Mouse (Mus musculus): ENCODE data around the gene Speg. TPM values are rescaled to one million over a fixed set of nuclear protein-coding genes. Genes with fewer than 3 reads are reported as not detected.

Gene Speg
- 10 to 100 TPM in 1 of 2 experiments, 1 to 10 TPM in 1; 9.8 to 10.8 TPM for total RNA-seq (2021)
- long read RNA-seq, experiment 1, partial matches to known transcripts, result 2 of 4 reads
- long read RNA-seq, experiment 1, other reads (novel, unspliced or antisense), result 1 of 4 reads
- long read RNA-seq, experiment 2, partial matches to known transcripts, result 0 of 2 reads
- long read RNA-seq, experiment 2, other reads (novel, unspliced or antisense), result 1 of 2 reads

DNA sequence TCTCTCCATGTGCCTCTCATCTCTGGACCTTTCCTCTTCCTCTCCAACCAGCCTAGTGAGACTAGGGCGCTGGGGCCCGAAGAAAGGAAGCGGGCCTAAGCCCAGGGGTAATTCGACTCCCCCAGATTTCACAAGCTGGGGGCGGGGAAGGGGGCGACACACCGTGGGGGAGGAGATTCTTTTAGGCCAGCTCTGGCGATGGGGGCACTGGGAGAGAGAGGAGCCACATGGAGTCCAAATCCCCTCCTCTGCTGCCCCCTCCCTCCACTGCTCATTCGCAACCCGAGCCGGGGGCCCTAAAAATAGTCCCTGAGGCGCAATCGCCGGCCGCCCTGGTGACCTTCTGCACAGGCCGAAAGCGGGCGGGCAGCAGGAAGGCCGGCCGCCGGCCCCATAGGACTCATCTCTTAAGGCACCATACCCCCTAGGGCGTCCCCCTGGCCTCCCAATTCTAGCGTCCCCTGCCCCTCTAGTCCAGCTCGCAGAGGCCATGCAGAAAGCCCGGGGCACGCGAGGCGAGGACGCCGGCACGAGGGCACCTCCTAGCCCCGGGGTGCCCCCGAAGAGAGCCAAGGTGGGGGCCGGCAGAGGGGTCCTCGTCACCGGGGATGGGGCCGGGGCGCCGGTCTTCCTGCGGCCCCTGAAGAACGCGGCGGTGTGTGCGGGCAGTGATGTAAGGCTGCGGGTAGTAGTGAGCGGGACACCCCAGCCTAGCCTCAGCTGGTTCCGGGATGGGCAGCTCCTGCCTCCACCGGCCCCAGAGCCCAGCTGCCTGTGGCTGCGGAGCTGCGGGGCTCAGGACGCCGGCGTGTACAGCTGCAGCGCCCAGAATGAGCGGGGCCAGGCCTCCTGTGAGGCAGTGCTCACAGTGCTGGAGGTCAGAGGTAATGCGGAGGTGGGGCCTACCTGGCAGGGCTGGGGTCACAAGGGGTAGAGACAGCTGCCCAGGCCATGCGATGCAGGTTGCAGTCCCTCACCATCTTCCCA, at the start of gene Speg:
Speg (plus strand) TSS at position 348 of the 987 bp plus-strand sequence.
- DNase-seq, result no peak

GRCm38 (mm10) chr1:75327461-75327860, 47.6 kb upstream of the Speg start:
- DNase-seq, result no peak

DNA sequence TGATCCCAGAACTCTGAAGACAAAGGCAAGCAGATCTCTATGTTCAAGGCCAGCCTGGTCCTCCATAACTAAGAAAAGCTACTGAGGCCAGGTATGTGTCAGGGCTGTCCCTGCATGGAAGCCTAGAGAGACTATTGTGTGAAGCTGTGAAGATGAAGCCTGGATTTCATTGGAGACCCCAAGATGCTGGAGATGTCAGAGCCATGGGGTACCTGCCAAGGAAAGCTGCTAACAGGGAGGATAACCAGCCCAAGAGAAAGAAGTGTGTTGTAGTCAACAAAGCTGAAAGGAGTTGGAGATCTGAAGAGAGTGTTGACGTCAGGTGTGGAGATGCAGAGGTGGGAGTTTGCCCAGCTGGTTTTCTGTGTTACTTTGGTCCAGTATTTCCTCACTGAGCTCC, 43.8 kb upstream of the Speg start:
- DNase-seq, result no peak

GRCm38 (mm10) chr1:75336461-75336860, 38.6 kb upstream of the Speg start:
- no peak for DNase-seq

- no peak for DNase-seq
Measured at GRCm38 (mm10) chr1:75337097-75337496, 38.0 kb upstream of the Speg start.

DNA sequence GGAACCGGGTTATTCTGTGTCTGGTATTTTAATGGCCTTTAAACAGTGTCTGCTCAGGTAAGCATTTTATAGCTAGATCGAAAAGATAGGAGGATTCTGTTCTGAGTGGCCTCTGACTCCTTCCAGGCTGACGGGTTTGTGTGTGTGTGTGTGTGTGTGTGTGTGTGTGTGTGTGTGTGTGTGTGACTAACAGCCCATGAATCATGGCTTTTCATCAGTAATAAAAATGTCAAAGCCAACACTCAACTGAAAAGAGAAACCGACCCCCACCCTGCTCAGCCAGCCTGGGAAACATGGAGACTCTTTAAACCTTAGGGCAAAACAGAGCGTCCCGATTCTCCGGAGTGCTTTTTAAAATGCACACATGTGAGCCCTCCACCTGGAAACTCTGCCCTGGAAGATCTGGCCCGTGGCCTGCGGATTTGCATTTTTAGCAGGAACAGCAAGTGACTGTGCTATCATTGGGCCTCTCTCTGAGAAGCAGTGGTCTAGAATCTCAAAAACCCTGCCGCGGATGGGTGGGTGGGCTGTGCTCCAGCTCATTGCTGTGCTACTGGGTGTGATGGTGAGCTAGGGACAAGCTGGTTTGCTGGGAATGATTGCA, 36.9 kb upstream of the Speg start:
- DNase-seq, result no peak

GRCm38 (mm10) chr1:75339337-75339736, 35.8 kb upstream of the Speg start:
- DNase-seq, result no peak

- no peak for DNase-seq
Measured at GRCm38 (mm10) chr1:75340519-75340918, 34.6 kb upstream of the Speg start.

- DNase-seq, result peak; percentile 61 to 73
Measured at GRCm38 (mm10) chr1:75342874-75343416, 32.2 kb upstream of the Speg start.

GRCm38 (mm10) chr1:75344291-75345035, 30.6 kb upstream of the Speg start:
- DNase-seq, result no peak

DNA sequence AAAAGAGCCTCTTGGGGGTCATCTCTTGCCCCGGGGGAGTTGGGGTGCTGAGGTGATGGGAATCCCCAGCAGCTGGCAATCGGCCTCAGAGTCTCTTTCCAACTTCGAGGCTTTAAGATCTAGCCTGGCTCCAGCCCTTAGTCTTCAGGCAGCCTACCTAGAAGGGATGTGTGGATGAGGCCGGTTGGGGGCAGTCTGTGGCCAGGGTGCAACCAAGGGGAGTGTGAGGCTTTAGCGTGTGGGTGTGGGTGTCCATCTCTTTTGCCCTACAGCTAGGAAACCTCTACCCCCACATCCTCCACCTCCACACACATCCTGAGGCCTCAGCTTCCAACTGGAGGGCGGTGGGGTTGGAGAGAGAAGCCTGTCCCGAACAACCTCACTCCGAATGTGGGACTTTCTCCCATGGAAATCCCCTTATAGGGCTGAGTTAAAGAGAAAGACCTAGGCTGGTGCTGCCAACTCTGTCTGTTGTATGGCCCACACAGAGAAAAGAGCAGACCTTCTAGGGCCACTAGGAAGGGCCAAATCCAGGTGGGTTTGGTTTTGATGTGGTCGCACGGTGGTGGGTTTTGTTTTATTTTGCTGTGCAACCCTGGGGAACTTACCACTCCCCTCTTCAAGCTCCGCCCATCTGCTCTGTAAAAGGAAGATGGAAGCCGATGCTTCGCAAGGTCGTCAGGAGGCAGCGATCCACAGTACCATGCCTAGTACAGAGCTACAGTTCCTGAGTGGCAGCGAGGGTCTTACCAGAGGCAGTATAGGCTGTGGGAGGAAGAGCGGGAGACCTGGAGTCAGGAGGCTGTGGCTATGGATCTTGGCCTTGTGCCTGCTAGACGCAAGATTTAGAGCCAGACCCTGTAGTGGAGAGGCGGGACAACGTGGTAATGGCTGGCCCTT, 29.8 kb upstream of the Speg start:
- DNase-seq, result no peak

DNA sequence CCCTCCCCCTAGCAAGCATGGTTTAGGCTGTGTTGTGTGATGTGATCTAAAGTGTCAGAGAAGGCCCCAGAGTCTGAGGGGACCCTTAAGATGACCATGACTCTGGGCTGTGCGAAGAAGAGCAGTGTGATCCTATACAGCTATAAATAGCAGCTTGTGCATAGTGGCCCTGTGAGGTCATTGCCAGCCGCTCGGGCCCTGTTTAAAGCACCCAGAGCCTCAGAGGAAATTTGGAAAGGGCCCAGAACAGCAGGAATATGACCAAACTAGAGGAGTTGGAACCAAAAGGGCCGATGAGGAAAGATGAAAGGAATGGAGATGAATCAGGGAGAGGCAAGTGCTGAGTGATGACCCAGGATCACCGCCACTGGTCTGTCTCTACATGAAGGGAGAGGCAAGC, 27.8 kb upstream of the Speg start:
- DNase-seq, result peak; percentile 13 to 50

GRCm38 (mm10) chr1:75349275-75349674, 25.8 kb upstream of the Speg start:
- no peak for DNase-seq

DNA sequence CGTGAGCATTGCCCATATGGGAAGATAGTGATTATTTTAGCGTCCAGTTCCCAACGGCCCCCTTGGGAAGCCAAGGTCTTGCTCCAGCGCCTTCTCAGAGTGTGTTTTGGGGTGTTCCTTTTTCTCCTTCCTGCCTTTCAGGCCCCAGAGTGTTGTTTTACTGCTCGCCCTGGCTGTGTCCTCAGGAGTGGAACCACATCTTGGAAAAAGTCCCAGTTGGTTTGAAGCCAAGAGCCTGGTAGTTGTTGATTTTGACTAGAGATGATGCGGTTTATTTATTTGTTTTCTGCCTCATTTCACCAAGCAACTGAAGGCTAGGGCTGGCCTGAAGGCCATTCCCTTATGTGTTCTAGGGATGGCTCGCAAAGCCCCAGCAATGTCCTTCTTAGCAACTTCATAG, 17.8 kb upstream of the Speg start:
- DNase-seq, result peak; percentile 66 to 73

- DNase-seq, result no peak
Measured at GRCm38 (mm10) chr1:75358009-75358408, 17.1 kb upstream of the Speg start.

- no peak for DNase-seq
Measured at GRCm38 (mm10) chr1:75359346-75359745, 15.8 kb upstream of the Speg start.

DNA sequence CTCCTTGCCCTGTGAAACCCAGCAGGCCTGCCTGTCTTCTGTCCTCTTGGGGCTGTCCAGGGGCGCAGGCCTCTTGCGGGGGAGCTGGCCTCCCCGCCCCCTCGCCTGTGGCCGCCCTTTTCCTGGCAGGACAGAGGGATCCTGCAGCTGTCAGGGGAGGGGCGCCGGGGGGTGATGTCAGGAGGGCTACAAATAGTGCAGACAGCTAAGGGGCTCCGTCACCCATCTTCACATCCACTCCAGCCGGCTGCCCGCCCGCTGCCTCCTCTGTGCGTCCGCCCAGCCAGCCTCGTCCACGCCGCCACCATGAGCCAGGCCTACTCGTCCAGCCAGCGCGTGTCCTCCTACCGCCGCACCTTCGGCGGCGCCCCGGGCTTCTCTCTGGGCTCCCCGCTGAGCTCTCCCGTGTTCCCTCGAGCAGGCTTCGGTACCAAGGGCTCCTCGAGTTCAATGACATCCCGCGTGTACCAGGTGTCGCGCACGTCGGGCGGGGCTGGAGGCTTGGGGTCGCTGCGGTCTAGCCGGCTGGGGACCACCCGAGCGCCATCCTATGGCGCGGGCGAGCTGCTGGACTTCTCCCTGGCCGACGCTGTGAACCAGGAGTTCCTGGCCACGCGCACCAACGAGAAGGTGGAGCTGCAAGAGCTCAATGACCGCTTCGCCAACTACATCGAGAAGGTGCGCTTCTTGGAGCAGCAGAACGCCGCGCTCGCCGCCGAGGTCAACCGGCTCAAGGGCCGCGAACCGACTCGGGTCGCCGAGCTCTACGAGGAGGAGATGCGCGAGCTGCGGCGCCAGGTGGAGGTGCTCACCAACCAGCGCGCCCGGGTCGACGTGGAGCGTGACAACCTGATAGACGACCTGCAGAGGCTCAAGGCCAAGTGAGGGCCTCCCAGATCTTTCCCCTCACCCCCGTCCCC, 14.7 kb upstream of the Speg start, which contains the start of gene Des:
Des (plus strand) TSS at position 218 of the 920 bp plus-strand sequence.
- DNase-seq, result peak in 1 of 2 experiments; percentile 28

DNA sequence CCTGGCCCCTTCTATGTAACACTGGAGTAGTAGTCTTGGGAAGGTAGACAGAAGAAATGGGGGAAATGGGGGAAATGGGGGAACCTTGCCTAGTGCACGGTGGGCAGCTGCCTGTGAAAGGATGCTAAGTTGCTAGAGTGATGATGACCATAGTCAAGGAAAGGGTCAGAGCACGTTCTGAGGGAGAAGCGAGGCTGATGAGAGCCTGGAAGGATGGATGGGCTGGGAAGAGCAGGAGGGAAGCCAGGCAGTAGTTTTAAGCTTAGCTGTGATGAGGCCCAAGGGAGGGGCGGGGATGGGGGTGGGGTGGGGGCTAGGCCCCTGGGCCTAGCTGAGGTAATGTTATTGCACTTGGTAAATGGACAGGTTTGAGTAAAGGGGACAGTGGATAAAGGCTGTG, 14.0 kb upstream of the Speg start:
- DNase-seq, result no peak

DNA sequence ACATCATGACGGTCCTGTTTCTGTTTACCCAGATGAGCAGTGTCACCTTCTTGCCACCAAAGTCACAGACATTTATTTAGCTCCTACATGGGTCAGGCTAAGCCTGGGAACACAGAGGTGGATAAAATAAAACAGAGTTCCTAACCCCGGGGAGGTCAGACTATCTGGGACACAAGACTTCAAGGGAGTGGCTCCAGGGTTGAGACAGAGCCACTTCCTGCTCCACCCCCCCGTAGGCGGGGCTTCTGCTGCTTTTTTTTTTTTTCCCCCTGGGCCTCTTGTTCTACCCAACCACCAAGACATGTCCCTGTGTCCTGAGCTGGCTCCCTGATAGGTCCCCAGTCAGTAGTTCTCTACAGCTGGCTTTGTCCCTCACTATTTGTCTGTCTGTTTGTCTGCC, 13.3 kb upstream of the Speg start:
- no peak for DNase-seq

DNA sequence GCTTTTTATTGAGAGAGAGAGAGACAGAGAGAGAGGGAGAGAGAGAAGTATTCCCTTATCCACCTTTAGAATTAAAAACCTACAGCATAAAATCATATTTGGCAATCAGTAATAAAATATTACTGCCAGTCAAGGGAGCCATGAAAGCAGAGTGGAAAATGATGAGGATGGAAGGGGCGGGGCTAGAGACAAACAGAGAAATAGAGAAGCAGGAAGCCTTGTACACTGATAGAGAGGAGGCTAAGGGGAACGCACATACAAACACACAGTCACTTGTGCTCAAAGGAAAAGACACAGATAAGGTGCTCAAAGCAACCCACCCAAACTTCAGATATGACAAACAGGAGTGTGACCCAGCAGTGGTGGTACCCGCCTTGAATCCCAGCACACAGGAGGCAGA, 11.2 kb upstream of the Speg start:
- DNase-seq, result no peak

Data from adrenal gland, postnatal 36 days (tissue).